Mouse (Mus musculus): ENCODE data around the gene Slc25a18.

Gene Slc25a18

GRCm38 (mm10) chr6:120841754-120842153, 68.4 kb downstream of the Slc25a18 start:
- no peak for DNase-seq (ENCODE audit: low spot score)

Data from lung, postnatal 25 days (tissue).